Mouse (Mus musculus): ENCODE measurements around the gene Zfx. TPM values are rescaled to one million over a fixed set of nuclear protein-coding genes. Genes with fewer than 3 reads are reported as not detected.

Gene Zfx
- polyA plus RNA-seq, 1 experiment from 2014 or later: 32.3 TPM

GRCm38 (mm10) chrX:94115882-94116281 is 7.6 kb downstream of the Zfx start:
- H3K9me3 ChIP-seq (ENCODE audit: control insufficient read depth, low read length): no peaks in the 10 kb centered on the region
- no peaks in the 10 kb centered on the region for H3K36me3 ChIP-seq (ENCODE audit: control insufficient read depth, insufficient read depth, low read length)
- H3K27ac ChIP-seq (ENCODE audit: low read depth, low read length): no peak overlapping the region
- H3K4me3 ChIP-seq (ENCODE audit: low read depth, low read length): no peak overlapping the region
- ATAC-seq (replicated peaks; ENCODE audit: low FRiP score) (no peak), DNase-seq (ENCODE audit: low spot score) (no peak)
- H3K9ac ChIP-seq (ENCODE audit: low read length): no peak overlapping the region
- H3K4me1 ChIP-seq (replicated peaks; ENCODE audit: control insufficient read depth, insufficient read depth, low read length): no peaks in the 10 kb centered on the region
- H3K27me3 ChIP-seq (ENCODE audit: control insufficient read depth, insufficient read depth, low read length): peaks cover 14% of the 10 kb centered on the region
- H3K4me2 ChIP-seq (ENCODE audit: low read depth, low read length, severe bottlenecking): no peak overlapping the region
- WGBS: 88% methylated on average over 6 of the region's 6 CpGs

GRCm38 (mm10) chrX:94105964-94106363 is 17.5 kb downstream of the Zfx start:
- Histone ChIP-seq H3K27ac (ENCODE audit: low read depth, low read length) (no peak overlapping the region), H3K9ac (ENCODE audit: low read length) (no peak overlapping the region), H3K4me2 (ENCODE audit: low read depth, low read length, severe bottlenecking) (no peak overlapping the region), H3K4me3 (ENCODE audit: low read depth, low read length) (no peak overlapping the region), H3K27me3 (ENCODE audit: control insufficient read depth, insufficient read depth, low read length) (peaks cover 25% of the 10 kb centered on the region), H3K4me1 (replicated peaks; ENCODE audit: control insufficient read depth, insufficient read depth, low read length) (no peaks in the 10 kb centered on the region), H3K36me3 (ENCODE audit: control insufficient read depth, insufficient read depth, low read length) (no peaks in the 10 kb centered on the region), H3K9me3 (ENCODE audit: control insufficient read depth, low read length) (no peaks in the 10 kb centered on the region)
- no peak for DNase-seq (ENCODE audit: low spot score)
- ATAC-seq (replicated peaks; ENCODE audit: low FRiP score): no peak
- 65% methylated on average over 2 of the region's 2 CpGs for WGBS

GRCm38 (mm10) chrX:94102938-94103337 is 20.6 kb downstream of the Zfx start:
- Histone ChIP-seq H3K9me3 (ENCODE audit: control insufficient read depth, low read length) (no peaks in the 10 kb centered on the region), H3K4me1 (replicated peaks; ENCODE audit: control insufficient read depth, insufficient read depth, low read length) (no peaks in the 10 kb centered on the region), H3K36me3 (ENCODE audit: control insufficient read depth, insufficient read depth, low read length) (no peaks in the 10 kb centered on the region; the same call in 1 of the 2 replicates), H3K4me2 (ENCODE audit: low read depth, low read length, severe bottlenecking) (no peak overlapping the region), H3K4me3 (ENCODE audit: low read depth, low read length) (no peak overlapping the region), H3K9ac (ENCODE audit: low read length) (no peak overlapping the region), H3K27me3 (ENCODE audit: control insufficient read depth, insufficient read depth, low read length) (peaks cover 24% of the 10 kb centered on the region), H3K27ac (ENCODE audit: low read depth, low read length) (no peak overlapping the region)
- DNase-seq (ENCODE audit: low spot score) (no peak), ATAC-seq (replicated peaks; ENCODE audit: low FRiP score) (no peak)

GRCm38 (mm10) chrX:94100561-94100960 is 22.9 kb downstream of the Zfx start:
- 86% methylated on average over 1 of the region's 1 CpGs for WGBS
- Histone ChIP-seq H3K9me3 (ENCODE audit: control insufficient read depth, low read length) (no peaks in the 10 kb centered on the region), H3K36me3 (ENCODE audit: control insufficient read depth, insufficient read depth, low read length) (no peaks in the 10 kb centered on the region; the same call in 1 of the 2 replicates), H3K27ac (ENCODE audit: low read depth, low read length) (no peak overlapping the region), H3K4me2 (ENCODE audit: low read depth, low read length, severe bottlenecking) (no peak overlapping the region), H3K4me1 (replicated peaks; ENCODE audit: control insufficient read depth, insufficient read depth, low read length) (no peaks in the 10 kb centered on the region), H3K9ac (ENCODE audit: low read length) (no peak overlapping the region), H3K4me3 (ENCODE audit: low read depth, low read length) (no peak overlapping the region), H3K27me3 (ENCODE audit: control insufficient read depth, insufficient read depth, low read length) (peaks cover 18% of the 10 kb centered on the region)
- no peak for DNase-seq (ENCODE audit: low spot score)
- no peak for ATAC-seq (replicated peaks; ENCODE audit: low FRiP score)

- no peak overlapping the region for H3K9ac ChIP-seq (ENCODE audit: low read length)
- DNase-seq (ENCODE audit: low spot score) (no peak), ATAC-seq (replicated peaks; ENCODE audit: low FRiP score) (no peak)
- no peaks in the 10 kb centered on the region for H3K9me3 ChIP-seq (ENCODE audit: control insufficient read depth, low read length)
- 79% methylated on average over 2 of the region's 2 CpGs for WGBS
- no peak overlapping the region for H3K4me2 ChIP-seq (ENCODE audit: low read depth, low read length, severe bottlenecking)
- H3K36me3 ChIP-seq (ENCODE audit: control insufficient read depth, insufficient read depth, low read length): no peaks in the 10 kb centered on the region; the same call in 1 of the 2 replicates
- no peaks in the 10 kb centered on the region for H3K4me1 ChIP-seq (replicated peaks; ENCODE audit: control insufficient read depth, insufficient read depth, low read length)
- no peak overlapping the region for H3K27ac ChIP-seq (ENCODE audit: low read depth, low read length)
- H3K27me3 ChIP-seq (ENCODE audit: control insufficient read depth, insufficient read depth, low read length): peaks cover 5% of the 10 kb centered on the region; the same call in 1 of the 2 replicates
- H3K4me3 ChIP-seq (ENCODE audit: low read depth, low read length): no peak overlapping the region
Observed at GRCm38 (mm10) chrX:94091001-94091400, 32.5 kb downstream of the Zfx start.

- Histone ChIP-seq H3K9me3 (ENCODE audit: control insufficient read depth, low read length) (no peaks in the 10 kb centered on the region), H3K27me3 (ENCODE audit: control insufficient read depth, insufficient read depth, low read length) (peaks cover 10% of the 10 kb centered on the region; the same call in 1 of the 2 replicates), H3K4me2 (ENCODE audit: low read depth, low read length, severe bottlenecking) (no peak overlapping the region), H3K4me1 (replicated peaks; ENCODE audit: control insufficient read depth, insufficient read depth, low read length) (no peaks in the 10 kb centered on the region), H3K27ac (ENCODE audit: low read depth, low read length) (no peak overlapping the region), H3K4me3 (ENCODE audit: low read depth, low read length) (no peak overlapping the region), H3K9ac (ENCODE audit: low read length) (no peak overlapping the region), H3K36me3 (ENCODE audit: control insufficient read depth, insufficient read depth, low read length) (no peaks in the 10 kb centered on the region)
- ATAC-seq (replicated peaks; ENCODE audit: low FRiP score): no peak
- WGBS: 56% methylated on average over 6 of the region's 6 CpGs
- no peak for DNase-seq (ENCODE audit: low spot score)
Observed at GRCm38 (mm10) chrX:94061246-94061645, 62.3 kb downstream of the Zfx start.

GRCm38 (mm10) chrX:94060751-94061150 is 62.8 kb downstream of the Zfx start:
- Histone ChIP-seq H3K4me2 (ENCODE audit: low read depth, low read length, severe bottlenecking) (no peak overlapping the region), H3K4me3 (ENCODE audit: low read depth, low read length) (no peak overlapping the region), H3K27me3 (ENCODE audit: control insufficient read depth, insufficient read depth, low read length) (peaks cover 10% of the 10 kb centered on the region; the same call in 1 of the 2 replicates), H3K9ac (ENCODE audit: low read length) (no peak overlapping the region), H3K4me1 (replicated peaks; ENCODE audit: control insufficient read depth, insufficient read depth, low read length) (no peaks in the 10 kb centered on the region), H3K9me3 (ENCODE audit: control insufficient read depth, low read length) (no peaks in the 10 kb centered on the region), H3K36me3 (ENCODE audit: control insufficient read depth, insufficient read depth, low read length) (no peaks in the 10 kb centered on the region), H3K27ac (ENCODE audit: low read depth, low read length) (no peak overlapping the region)
- no peak for DNase-seq (ENCODE audit: low spot score)
- ATAC-seq (replicated peaks; ENCODE audit: low FRiP score): no peak
- WGBS: 85% methylated on average over 8 of the region's 8 CpGs

- no peak for DNase-seq (ENCODE audit: low spot score)
- H3K27me3 ChIP-seq (ENCODE audit: control insufficient read depth, insufficient read depth, low read length): peaks cover 12% of the 10 kb centered on the region
- no peaks in the 10 kb centered on the region for H3K9me3 ChIP-seq (ENCODE audit: control insufficient read depth, low read length)
- H3K27ac ChIP-seq (ENCODE audit: low read depth, low read length): no peak overlapping the region
- no peak for ATAC-seq (replicated peaks; ENCODE audit: low FRiP score)
- no peak overlapping the region for H3K9ac ChIP-seq (ENCODE audit: low read length)
- H3K4me1 ChIP-seq (replicated peaks; ENCODE audit: control insufficient read depth, insufficient read depth, low read length): no peaks in the 10 kb centered on the region
- no peak overlapping the region for H3K4me3 ChIP-seq (ENCODE audit: low read depth, low read length)
- H3K4me2 ChIP-seq (ENCODE audit: low read depth, low read length, severe bottlenecking): no peak overlapping the region
- H3K36me3 ChIP-seq (ENCODE audit: control insufficient read depth, insufficient read depth, low read length): no peaks in the 10 kb centered on the region
- 29% methylated on average over 6 of the region's 6 CpGs for WGBS
Observed at GRCm38 (mm10) chrX:94058748-94059147, 64.8 kb downstream of the Zfx start.

GRCm38 (mm10) chrX:94049048-94049447 is 74.5 kb downstream of the Zfx start:
- H3K27me3 ChIP-seq (ENCODE audit: control insufficient read depth, insufficient read depth, low read length): peaks cover 2% of the 10 kb centered on the region; the same call in 1 of the 2 replicates
- ATAC-seq (replicated peaks; ENCODE audit: low FRiP score): no peak
- H3K9ac ChIP-seq (ENCODE audit: low read length): no peak overlapping the region
- no peaks in the 10 kb centered on the region for H3K36me3 ChIP-seq (ENCODE audit: control insufficient read depth, insufficient read depth, low read length)
- H3K4me2 ChIP-seq (ENCODE audit: low read depth, low read length, severe bottlenecking): no peak overlapping the region
- WGBS: 81% methylated on average over 3 of the region's 3 CpGs
- H3K4me1 ChIP-seq (replicated peaks; ENCODE audit: control insufficient read depth, insufficient read depth, low read length): no peaks in the 10 kb centered on the region
- no peak for DNase-seq (ENCODE audit: low spot score)
- no peaks in the 10 kb centered on the region for H3K9me3 ChIP-seq (ENCODE audit: control insufficient read depth, low read length)
- no peak overlapping the region for H3K27ac ChIP-seq (ENCODE audit: low read depth, low read length)
- no peak overlapping the region for H3K4me3 ChIP-seq (ENCODE audit: low read depth, low read length)
